Mouse (Mus musculus): ENCODE measurements at regions not wholly inside any gene's neighbourhood (a gene's known extent, or its start where the extent isn't known, plus 50 kb on each side); places are given as distances from the start of the nearest gene placed in this dataset.

DNA sequence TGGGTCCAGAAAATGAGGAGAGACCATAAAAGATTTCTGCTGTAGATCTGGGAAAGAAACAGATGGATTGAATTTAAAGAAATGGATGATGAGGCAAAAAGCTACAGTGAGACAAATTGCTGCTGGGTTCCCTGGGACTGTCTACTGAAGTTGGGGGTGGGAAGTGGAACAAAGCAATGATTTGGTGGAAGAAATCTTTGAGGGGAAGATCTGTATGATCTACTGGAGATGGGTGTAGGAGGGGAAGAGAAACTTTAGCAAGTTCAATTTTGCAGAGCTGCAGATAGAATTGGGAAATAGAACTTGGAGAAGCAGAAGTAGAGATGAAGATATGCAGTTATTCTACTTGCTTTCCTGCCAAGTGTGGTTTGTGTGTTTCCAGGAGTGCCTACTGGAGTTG is 5478.8 kb downstream of the 9330182O14Rik start:
- DNase-seq = no peak

DNA sequence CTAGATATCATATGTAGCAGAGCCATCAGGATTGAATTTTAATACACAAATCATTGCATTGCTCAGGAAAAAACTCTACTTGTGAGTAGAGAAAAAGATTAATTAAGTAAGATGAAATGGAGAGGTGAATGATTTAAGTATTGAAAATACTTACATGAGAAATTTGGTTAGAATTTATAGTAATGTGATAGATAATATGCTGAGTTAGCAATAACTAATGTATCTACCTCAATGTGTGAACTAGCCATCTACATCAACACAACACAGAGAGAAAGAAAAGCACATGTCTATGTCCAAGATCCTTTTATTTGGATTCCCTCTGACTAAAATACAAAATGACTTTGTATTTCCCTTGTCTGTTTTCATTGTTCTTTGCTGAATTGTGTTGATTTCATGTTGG is 5512.1 kb downstream of the 9330182O14Rik start:
- no peak for DNase-seq

DNA sequence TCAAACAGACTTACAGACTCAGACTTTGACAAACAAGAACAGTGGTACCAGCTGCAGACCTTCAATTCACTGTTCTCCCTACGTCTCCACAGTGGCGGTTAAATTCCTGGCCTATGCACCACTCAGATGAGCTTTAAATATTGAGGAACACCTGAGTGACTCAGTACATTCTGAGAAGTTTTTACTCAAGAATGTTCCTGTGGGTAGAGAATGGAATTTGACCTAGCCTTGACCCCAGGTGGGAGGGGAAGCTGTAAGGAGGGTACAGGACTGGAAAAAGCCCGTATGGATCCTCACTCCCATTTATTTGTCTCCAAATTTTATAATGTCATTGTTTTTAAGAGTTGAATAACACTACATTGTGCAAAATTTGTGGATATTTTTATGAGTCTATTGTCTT is 5529.4 kb downstream of the 9330182O14Rik start:
- DNase-seq = no peak

DNA sequence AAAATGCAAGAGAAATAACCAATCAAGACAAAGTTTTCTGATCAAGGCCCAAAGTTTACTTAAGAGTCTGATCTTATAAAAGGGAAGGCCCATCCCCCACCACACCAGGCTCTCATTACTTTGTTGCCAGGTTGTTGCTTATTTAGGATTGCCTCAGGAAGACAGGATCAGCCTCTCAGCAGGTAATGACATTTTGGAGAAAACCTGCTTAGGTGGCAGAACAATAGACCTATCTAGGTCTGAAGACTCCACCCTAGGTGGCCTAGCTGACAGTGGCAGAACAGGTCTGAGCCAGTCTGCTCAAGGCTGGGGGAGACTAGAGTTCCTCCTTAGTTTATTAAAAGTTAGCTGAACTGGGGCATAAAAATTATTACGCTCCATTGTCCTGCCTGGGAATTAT is 5555.3 kb downstream of the 9330182O14Rik start:
- DNase-seq = no peak

DNA sequence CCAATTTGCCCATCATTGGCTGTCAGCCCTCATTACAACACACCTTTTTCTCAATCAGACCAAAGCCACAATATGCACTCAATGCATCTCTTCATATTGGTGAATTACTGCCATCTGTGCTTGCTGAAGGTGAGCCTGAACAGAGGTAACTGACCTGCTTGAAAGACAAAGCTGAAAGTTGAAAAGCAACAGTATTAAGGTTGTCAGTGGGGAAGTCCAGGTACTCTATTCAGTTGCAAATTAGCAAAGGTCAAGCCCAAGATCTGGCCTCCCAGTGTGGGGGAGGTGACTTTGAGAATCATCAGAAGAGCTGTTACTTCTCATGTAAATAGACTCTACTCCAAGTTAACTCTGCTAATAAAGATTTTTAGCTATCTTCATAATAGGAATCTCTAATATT is 5555.9 kb downstream of the 9330182O14Rik start:
- no peak for DNase-seq

DNA sequence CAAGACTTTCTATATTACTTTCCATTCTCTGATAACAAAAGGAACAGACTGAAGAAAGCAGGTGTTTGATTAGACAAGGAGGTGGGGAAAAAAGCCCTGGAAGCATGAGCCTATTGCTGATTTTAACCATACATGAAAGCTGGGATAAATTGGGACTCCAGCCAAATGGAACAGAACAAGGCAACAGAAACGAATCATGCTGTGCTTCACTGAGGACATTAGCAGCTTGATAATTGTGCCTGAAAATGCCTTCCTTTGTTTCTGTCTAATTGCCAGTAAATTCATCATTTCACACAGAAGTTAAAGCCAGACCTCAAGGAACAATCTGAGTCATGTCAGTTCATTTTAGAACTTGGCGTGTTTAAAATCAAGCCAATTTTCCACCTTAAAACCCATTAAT is 5576.9 kb downstream of the 9330182O14Rik start:
- peak; percentile 25 to 61 for DNase-seq

DNA sequence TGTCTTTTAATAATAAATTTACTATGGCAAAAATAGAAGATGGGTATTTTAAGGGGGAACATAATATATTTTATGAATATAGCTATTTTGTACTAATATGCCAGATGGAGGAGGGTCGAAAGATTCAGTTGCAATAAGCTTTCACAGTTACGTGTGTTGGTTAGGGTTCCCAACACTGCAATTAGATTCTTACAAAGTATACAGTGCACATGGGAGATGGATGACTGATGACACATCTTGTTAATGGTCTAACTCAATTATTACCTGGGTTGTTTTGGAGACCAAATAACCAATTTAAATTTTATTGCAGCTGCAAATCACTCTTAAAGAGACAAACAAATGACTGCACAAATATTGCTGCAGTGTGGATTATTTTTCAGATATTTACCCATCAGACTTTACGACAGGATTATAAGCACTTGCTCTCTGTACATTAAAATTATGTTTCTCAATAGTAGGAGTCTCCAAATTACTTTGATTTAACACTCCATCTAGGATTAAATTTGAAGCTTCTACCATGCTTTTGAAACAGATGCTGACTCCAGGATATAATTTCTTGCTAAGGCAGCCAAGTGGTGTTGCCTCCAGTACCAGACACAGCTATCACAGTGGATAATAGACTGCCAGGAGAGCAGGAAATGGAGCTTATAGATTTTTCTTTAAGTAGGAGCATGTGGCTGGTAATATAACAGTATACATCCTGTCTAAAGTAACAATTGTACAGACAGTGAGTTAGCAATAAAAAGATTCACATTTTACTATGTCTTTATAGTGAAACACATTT is 5596.4 kb downstream of the 9330182O14Rik start:
- no peak for DNase-seq

DNA sequence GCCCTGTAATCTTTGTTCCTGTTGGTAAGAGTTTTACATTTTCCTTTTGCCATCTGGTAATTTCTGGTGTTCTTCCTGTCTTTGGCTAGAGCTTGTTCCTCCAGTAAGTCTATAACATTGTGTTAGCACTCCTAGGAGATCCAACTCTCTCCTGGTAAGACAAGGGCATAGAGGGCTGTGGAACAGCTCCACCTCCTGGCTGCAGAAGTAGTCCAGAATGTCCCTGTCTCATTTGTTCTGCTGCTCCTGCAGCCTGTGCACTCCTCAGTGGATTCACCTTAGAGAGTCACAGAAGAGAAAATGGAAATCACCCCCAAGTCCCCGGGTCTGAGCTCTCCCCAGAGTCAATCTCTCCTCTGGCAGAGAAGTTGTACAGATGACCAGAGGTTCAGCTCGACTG is 5629.1 kb downstream of the 9330182O14Rik start:
- DNase-seq = peak; percentile 48
